Mouse (Mus musculus): ENCODE measurements around the gene Msrb3. TPM values are rescaled to one million over a fixed set of nuclear protein-coding genes. Genes with fewer than 3 reads are reported as not detected.

Msrb3 gene
- total and polyA plus RNA-seq, 3 experiments: 0.15 TPM; not detected in 1

GRCm38 (mm10) chr10:120914948-120915631 is 16.2 kb upstream of the Msrb3 start:
- Histone ChIP-seq H3K9me3 (replicated peaks; ENCODE audit: insufficient read depth, low read length) (no peaks in the 10 kb centered on the region), H3K27ac (ENCODE audit: control insufficient read depth, low read depth, low read length) (no peak overlapping the region), H3K79me2 (ENCODE audit: control insufficient read depth, insufficient read depth, low read length, poor library complexity) (no peaks in the 10 kb centered on the region), H3K9ac (ENCODE audit: control insufficient read depth, low read depth, low read length, poor library complexity, severe bottlenecking) (no peak overlapping the region), H3K36me3 (ENCODE audit: control insufficient read depth in 1 of 2, insufficient read depth in 2 of 2, low read length in 2 of 2) (no peaks in the 10 kb centered on the region; a peak in 1 of 4 replicates), H3K4me1 (ENCODE audit: control insufficient read depth in 1 of 2, insufficient read depth in 2 of 2, low read length in 2 of 2) (no peaks in the 10 kb centered on the region), H3K27me3 (ENCODE audit: control insufficient read depth in 1 of 2, insufficient read depth in 2 of 2, low read length in 2 of 2) (no peaks in the 10 kb centered on the region), H3K4me3 (ENCODE audit: control insufficient read depth in 1 of 2, insufficient read depth in 1 of 2, low read depth in 2 of 2, low read length in 2 of 2) (no peak overlapping the region)
- DNase-seq (ENCODE audit: low read depth, low spot score): no peak
- TF ChIP-seq RCOR1 (IDR thresholded peaks at IDR 0.05; ENCODE audit: low read depth, low read length) (no peak), MYC (IDR thresholded peaks at IDR 0.05; ENCODE audit: low read depth, low read length) (no peak), CTCF (IDR thresholded peaks at IDR 0.05 in 2 of 3, conservative IDR thresholded peaks at IDR 0.05 in 1 of 3; ENCODE audit: control insufficient read depth in 1 of 3, insufficient read depth in 1 of 3, low read depth in 2 of 3, low read length in 3 of 3, poor library complexity in 1 of 3, severe bottlenecking in 1 of 3) (no peak), MAFK (IDR thresholded peaks at IDR 0.05; ENCODE audit: borderline replicate concordance, low read depth, low read length) (no peak), MEF2A (IDR thresholded peaks at IDR 0.05; ENCODE audit: extremely low read depth, insufficient replicate concordance, low read depth, low read length, poor library complexity, severe bottlenecking) (no peak), MAX (IDR thresholded peaks at IDR 0.05; ENCODE audit: low read length) (no peak)

GRCm38 (mm10) chr10:120914286-120914685 is 15.4 kb upstream of the Msrb3 start:
- no peaks in the 10 kb centered on the region for H3K27me3 ChIP-seq (ENCODE audit: control insufficient read depth in 1 of 2, insufficient read depth in 2 of 2, low read length in 2 of 2)
- no peak overlapping the region for H3K4me3 ChIP-seq (ENCODE audit: control insufficient read depth in 1 of 2, insufficient read depth in 1 of 2, low read depth in 2 of 2, low read length in 2 of 2)
- no peaks in the 10 kb centered on the region for H3K79me2 ChIP-seq (ENCODE audit: control insufficient read depth, insufficient read depth, low read length, poor library complexity)
- H3K9me3 ChIP-seq (replicated peaks; ENCODE audit: insufficient read depth, low read length): no peaks in the 10 kb centered on the region
- H3K9ac ChIP-seq (ENCODE audit: control insufficient read depth, low read depth, low read length, poor library complexity, severe bottlenecking): no peak overlapping the region
- TF ChIP-seq MYC (IDR thresholded peaks at IDR 0.05; ENCODE audit: low read depth, low read length): no peak
- no peak for TF ChIP-seq NRF1 (IDR thresholded peaks at IDR 0.05; ENCODE audit: insufficient read depth, low read depth, low read length, poor library complexity, severe bottlenecking)
- TF ChIP-seq MXI1 (IDR thresholded peaks at IDR 0.05; ENCODE audit: low read depth, low read length): no peak
- no peak for TF ChIP-seq TCF12 (IDR thresholded peaks at IDR 0.05; ENCODE audit: low read depth, low read length)
- TF ChIP-seq HCFC1 (IDR thresholded peaks at IDR 0.05; ENCODE audit: low read depth, low read length): no peak
- no peak for TF ChIP-seq POLR2AphosphoS5 (IDR thresholded peaks at IDR 0.05; ENCODE audit: borderline replicate concordance, low read depth, low read length)
- no peak for TF ChIP-seq SMC3 (IDR thresholded peaks at IDR 0.05; ENCODE audit: low read depth, low read length)
- no peak for TF ChIP-seq ETS1 (IDR thresholded peaks at IDR 0.05; ENCODE audit: low read depth, low read length)
- TF ChIP-seq GABPA (IDR thresholded peaks at IDR 0.05; ENCODE audit: low read depth, low read length): no peak
- TF ChIP-seq MEF2A (IDR thresholded peaks at IDR 0.05; ENCODE audit: extremely low read depth, insufficient replicate concordance, low read depth, low read length, poor library complexity, severe bottlenecking): no peak
- no peak for TF ChIP-seq MAX (IDR thresholded peaks at IDR 0.05; ENCODE audit: low read length)
- no peak for TF ChIP-seq GATA1 (IDR thresholded peaks at IDR 0.05; ENCODE audit: low read depth, low read length)
- TF ChIP-seq EP300 (IDR thresholded peaks at IDR 0.05; ENCODE audit: low read depth in 1 of 2, low read length in 2 of 2): no peak
- TF ChIP-seq UBTF (IDR thresholded peaks at IDR 0.05; ENCODE audit: borderline replicate concordance, insufficient read depth, low read depth, low read length): no peak
- TF ChIP-seq USF2 (IDR thresholded peaks at IDR 0.05; ENCODE audit: borderline replicate concordance in 1 of 2, insufficient read depth in 1 of 2, low read depth in 1 of 2, low read length in 2 of 2): no peak
- no peak for TF ChIP-seq CHD1 (IDR thresholded peaks at IDR 0.05; ENCODE audit: low read depth, low read length)
- no peak for TF ChIP-seq ZC3H11A (IDR thresholded peaks at IDR 0.05; ENCODE audit: low read depth, low read length)
- DNase-seq (ENCODE audit: low read depth, low spot score): no peak
- H3K4me1 ChIP-seq (ENCODE audit: control insufficient read depth in 1 of 2, insufficient read depth in 2 of 2, low read length in 2 of 2): no peaks in the 10 kb centered on the region
- H3K36me3 ChIP-seq (ENCODE audit: control insufficient read depth in 1 of 2, insufficient read depth in 2 of 2, low read length in 2 of 2): no peaks in the 10 kb centered on the region
- H3K27ac ChIP-seq (ENCODE audit: control insufficient read depth, low read depth, low read length): no peak overlapping the region

Measured in MEL (cell line).